ENCODE assay signal across 14 mouse cellular contexts in genomic region chr17:30348031-30348430, GRCm38 (mm10).
A peak's percentile ranks its signal among the peaks of the same experiment; 100 is the strongest.
DNase-seq lines count a peak whose midpoint lies in the region; ATAC-seq and TF ChIP-seq lines count a peak whose summit lies in the region.
"Had no signal": no experiment of that assay in that cellular context is flagged by ENCODE, and none has a peak within 500 bp of the region (broad histone marks: within the 10 kb centered on the region; RNA-seq: fewer than 3 reads in every experiment).

No protein-coding gene starts in this region.

- no peak for ATAC-seq in forebrain, embryonic 11.5 days (replicated peaks; ENCODE audit: low FRiP score)
- ATAC-seq in neural tube, embryonic 11.5 days (ENCODE audit: insufficient read depth, low FRiP score, low TSS enrichment) = no peak
- ATAC-seq in liver, embryonic 14.5 days (ENCODE audit: insufficient read depth) = no peak
- no peak for ATAC-seq in neural tube, embryonic 15.5 days (ENCODE audit: low FRiP score)
- ATAC-seq in megakaryocyte progenitor cell, adult 5-6 weeks (replicated peaks; ENCODE audit: poor library complexity) = no peak

- no peak for TF ChIP-seq CTCF in liver, embryonic 14.5 days (IDR thresholded peaks at IDR 0.05; ENCODE audit: low read depth)

- no peak overlapping the region for H3K9ac ChIP-seq in forebrain, embryonic 11.5 days (ENCODE audit: low read length)
- H3K9ac ChIP-seq in neural tube, embryonic 11.5 days (ENCODE audit: low read length) = no peak overlapping the region
- no peak overlapping the region for H3K9ac ChIP-seq in liver, embryonic 14.5 days (replicated peaks)
- no peak overlapping the region for H3K9ac ChIP-seq in neural tube, embryonic 15.5 days (replicated peaks)
- H3K9ac ChIP-seq: limb, embryonic 15.5 days had no signal

- H3K4me3 ChIP-seq in forebrain, embryonic 10.5 days = no peak overlapping the region
- no peak overlapping the region for H3K4me3 ChIP-seq in forebrain, embryonic 11.5 days (ENCODE audit: low read depth, low read length)
- no peak overlapping the region for H3K4me3 ChIP-seq in neural tube, embryonic 11.5 days (ENCODE audit: low read depth, low read length)
- H3K4me3 ChIP-seq in liver, embryonic 14.5 days (ENCODE audit: insufficient read depth in 1 of 2, low read depth in 2 of 2, low read length in 2 of 2) = no peak overlapping the region
- no peak overlapping the region for H3K4me3 ChIP-seq in neural tube, embryonic 15.5 days (replicated peaks)
- H3K4me3 ChIP-seq: limb, embryonic 15.5 days had no signal

- H3K27me3 ChIP-seq in forebrain, embryonic 10.5 days (ENCODE audit: poor library complexity, severe bottlenecking) = no peaks in the 10 kb centered on the region
- H3K27me3 ChIP-seq in forebrain, embryonic 11.5 days (ENCODE audit: control insufficient read depth, insufficient read depth, low read length) = no peaks in the 10 kb centered on the region
- H3K27me3 ChIP-seq in neural tube, embryonic 11.5 days (ENCODE audit: control insufficient read depth, insufficient read depth, low read length) = no peaks in the 10 kb centered on the region
- no peaks in the 10 kb centered on the region for H3K27me3 ChIP-seq in liver, embryonic 14.5 days (ENCODE audit: control insufficient read depth, insufficient read depth, low read length)
- H3K27me3 ChIP-seq in neural tube, embryonic 15.5 days (replicated peaks) = no peaks in the 10 kb centered on the region
- H3K27me3 ChIP-seq: limb, embryonic 15.5 days had no signal

- peak overlapping the region; percentile 71 for H3K27ac ChIP-seq in forebrain, embryonic 10.5 days
- no peak overlapping the region for H3K27ac ChIP-seq in forebrain, embryonic 11.5 days (ENCODE audit: low read depth, low read length)
- H3K27ac ChIP-seq in neural tube, embryonic 11.5 days (ENCODE audit: low read depth, low read length) = peak overlapping the region; percentile 45; the same call in 1 of the 2 replicates
- H3K27ac ChIP-seq in liver, embryonic 14.5 days = no peak overlapping the region
- peak overlapping the region; percentile 80; the same call in 1 of the 2 replicates for H3K27ac ChIP-seq in neural tube, embryonic 15.5 days (replicated peaks)
- H3K27ac ChIP-seq: limb, embryonic 15.5 days had no signal

- H3K36me3 ChIP-seq in forebrain, embryonic 10.5 days (replicated peaks) = no peaks in the 10 kb centered on the region
- no peaks in the 10 kb centered on the region for H3K36me3 ChIP-seq in forebrain, embryonic 11.5 days (ENCODE audit: control insufficient read depth, insufficient read depth, low read length)
- H3K36me3 ChIP-seq in neural tube, embryonic 11.5 days (ENCODE audit: control insufficient read depth, insufficient read depth, low read length) = no peaks in the 10 kb centered on the region
- H3K36me3 ChIP-seq in liver, embryonic 14.5 days (replicated peaks; ENCODE audit: control insufficient read depth, insufficient read depth, low read depth) = no peaks in the 10 kb centered on the region
- no peaks in the 10 kb centered on the region for H3K36me3 ChIP-seq in neural tube, embryonic 15.5 days
- H3K36me3 ChIP-seq: limb, embryonic 15.5 days had no signal

- H3K9me3 ChIP-seq in forebrain, embryonic 10.5 days = no peaks in the 10 kb centered on the region
- H3K9me3 ChIP-seq in forebrain, embryonic 11.5 days (ENCODE audit: control insufficient read depth, low read length) = no peaks in the 10 kb centered on the region
- no peaks in the 10 kb centered on the region for H3K9me3 ChIP-seq in neural tube, embryonic 11.5 days (ENCODE audit: control insufficient read depth, low read length)
- H3K9me3 ChIP-seq in liver, embryonic 14.5 days (ENCODE audit: control insufficient read depth, low read length) = no peaks in the 10 kb centered on the region
- no peaks in the 10 kb centered on the region for H3K9me3 ChIP-seq in neural tube, embryonic 15.5 days (replicated peaks)
- H3K9me3 ChIP-seq: limb, embryonic 15.5 days had no signal

- no peak overlapping the region for H3K4me2 ChIP-seq in forebrain, embryonic 11.5 days (ENCODE audit: low read depth, low read length, severe bottlenecking)
- no peak overlapping the region for H3K4me2 ChIP-seq in neural tube, embryonic 11.5 days (ENCODE audit: low read depth)
- H3K4me2 ChIP-seq in liver, embryonic 14.5 days (ENCODE audit: low read depth) = peak overlapping the region; percentile 31; the same call in 1 of the 2 replicates
- no peak overlapping the region for H3K4me2 ChIP-seq in neural tube, embryonic 15.5 days
- H3K4me2 ChIP-seq: limb, embryonic 15.5 days had no signal

- H3K4me1 ChIP-seq in forebrain, embryonic 10.5 days = peaks cover 38% of the 10 kb centered on the region
- H3K4me1 ChIP-seq in forebrain, embryonic 11.5 days (replicated peaks; ENCODE audit: control insufficient read depth, insufficient read depth, low read length) = peaks cover 2% of the 10 kb centered on the region; the same call in 1 of the 2 replicates
- peaks cover 18% of the 10 kb centered on the region for H3K4me1 ChIP-seq in neural tube, embryonic 11.5 days (ENCODE audit: control insufficient read depth, insufficient read depth, low read length)
- peaks cover 21 to 34% of the 10 kb centered on the region in 2 experiments for H3K4me1 ChIP-seq in liver, embryonic 14.5 days (replicated peaks; ENCODE audit: control insufficient read depth in 2 of 2, insufficient read depth in 2 of 2, low read length in 1 of 2)
- H3K4me1 ChIP-seq in neural tube, embryonic 15.5 days = peaks cover 42% of the 10 kb centered on the region

- no peak for TF ChIP-seq EP300 in liver, embryonic 14.5 days (IDR thresholded peaks at IDR 0.05; ENCODE audit: low read depth)

- no peak for DNase-seq in forebrain, embryonic 10.5 days (ENCODE audit: extremely low spot score, low spot score)
- DNase-seq in forebrain, embryonic 11.5 days (ENCODE audit: low spot score) = no peak
- no peak for DNase-seq in neural tube, embryonic 11.5 days (ENCODE audit: low spot score)
- DNase-seq in neural tube, embryonic 10.5 days (ENCODE audit: extremely low spot score, low spot score) = no peak
- DNase-seq in liver, embryonic 14.5 days (ENCODE audit: low read depth in 3 of 3, low spot score in 3 of 3) = no peak
- no peak for DNase-seq in cerebellum, adult 11 months
- DNase-seq: cerebellum, adult 18-20 months; gastrocnemius, postnatal 14 days; kidney, postnatal 25 days; lung, postnatal 4 days; right cerebral cortex, postnatal 25 days had no signal

- WGBS in forebrain, embryonic 10.5 days = 73% methylated on average over 2 of the region's 2 CpGs
- 71% methylated on average over 2 of the region's 2 CpGs for WGBS in forebrain, embryonic 11.5 days
- 62% methylated on average over 2 of the region's 2 CpGs for WGBS in neural tube, embryonic 11.5 days
- 60% methylated on average over 2 of the region's 2 CpGs for WGBS in liver, embryonic 14.5 days (ENCODE audit: insufficient replicate concordance)
- WGBS in neural tube, embryonic 15.5 days = 60% methylated on average over 2 of the region's 2 CpGs

Comparison
In these comparisons a context has a peak if more than half of its experiments do, and no peak if none do; other contexts are left out.
1. H3K27ac ChIP-seq: peak in forebrain, embryonic 10.5 days (single experiment), neural tube, embryonic 11.5 days (single experiment) and neural tube, embryonic 15.5 days (single experiment); none in forebrain, embryonic 11.5 days (single experiment) and liver, embryonic 14.5 days (single experiment).